Mouse (Mus musculus): ENCODE results near the gene Phox2b.

GRCm38 (mm10) chr5:67095651-67096377 lies 3.3 kb downstream of the Phox2b start:
- TF ChIP-seq CTCF (IDR thresholded peaks at IDR 0.05) (no peak), POLR2A (IDR thresholded peaks at IDR 0.05; ENCODE audit: insufficient read depth, low read depth, low read length) (no peak)
